Mouse (Mus musculus) spleen, adult 2 months (tissue): ENCODE data around the gene Cdc73. TPM values are rescaled to one million over a fixed set of nuclear protein-coding genes. Genes with fewer than 3 reads are reported as not detected.

Experiments
- DNase-seq, 2 experiments: peaks; one replicate each; pipeline versions ENCODE4 v3.0.0 to v3.0.0-alpha.2; 2012 to 2021; ENCODE audit warnings: low spot score in 2 of 2, low read depth in 1 of 2
- H3K27ac ChIP-seq: fragments of 200-500 bp; 2 replicates; pipeline ENCODE4 v1.5.1; 2012; ENCODE audit warnings: low read length, inconsistent platforms; ENCODE audit not compliant: insufficient read depth
- H3K27me3 ChIP-seq: fragments of 200-500 bp; 2 replicates; pipeline ENCODE4 v1.6.1; 2012; ENCODE audit warnings: mild to moderate bottlenecking, moderate library complexity, low read length, inconsistent platforms; ENCODE audit not compliant: control insufficient read depth, insufficient read depth
- H3K36me3 ChIP-seq: fragments of 200-500 bp; 2 replicates; pipeline ENCODE4 v1.6.1; 2012; ENCODE audit warnings: mild to moderate bottlenecking, low read length, inconsistent platforms; ENCODE audit not compliant: control insufficient read depth, insufficient read depth
- H3K4me1 ChIP-seq: fragments of 200-500 bp; 2 replicates; pipeline ENCODE4 v1.6.1; 2011; ENCODE audit warnings: inconsistent platforms; ENCODE audit not compliant: control insufficient read depth, insufficient read depth, insufficient read length
- H3K4me3 ChIP-seq: fragments of 200-500 bp; 2 replicates; pipeline ENCODE4 v1.5.1; 2011; ENCODE audit warnings: mild to moderate bottlenecking, inconsistent platforms; ENCODE audit not compliant: insufficient read depth, insufficient read length; ENCODE audit errors: extremely low read depth
- CTCF ChIP-seq: fragments of 200-500 bp; IDR thresholded peaks from 2 replicates; pipeline ENCODE4 v1.5.1; 2011; ENCODE audit warnings: mild to moderate bottlenecking, inconsistent platforms; ENCODE audit not compliant: insufficient read depth, insufficient read length, insufficient replicate concordance; ENCODE audit errors: extremely low read depth
- POLR2A ChIP-seq: fragments of 200-500 bp; IDR thresholded peaks from 2 replicates; pipeline ENCODE4 v1.6.1; 2011; ENCODE audit warnings: low read depth, low read length, inconsistent platforms
- WGBS: fragments of 180-500 bp; shearing (Covaris S2); methylation state at CpG from one replicate; pipeline ENCODE4 v1.1.7; 2018; 5-methylcytosine and 5-hydroxymethylcytosine counted together
- polyA plus RNA-seq: library from polyadenylated mRNA; depleted of rRNA; stranded (reverse); fragments of >200 nt; gene quantifications from 2 replicates; pipeline ENCODE4 v1.2.3, GENCODE M21; 2012

Gene Cdc73
- polyA plus RNA-seq, 1 experiment, result 0.95 TPM

- no peaks in the 10 kb centered on the region for H3K27me3 ChIP-seq
- no peaks in the 10 kb centered on the region for H3K4me1 ChIP-seq
- DNase-seq, result peak in 1 of 2 experiments; percentile 9
- TF ChIP-seq CTCF (no peak), POLR2A (no peak)
- 95% methylated on average over 2 of the region's 2 CpGs for WGBS
- H3K36me3 ChIP-seq, result no peaks in the 10 kb centered on the region
- no peak overlapping the region for H3K27ac ChIP-seq
- no peak overlapping the region for H3K4me3 ChIP-seq
Observed at GRCm38 (mm10) chr1:143644221-143644620, 58.5 kb downstream of the Cdc73 start.

- no peaks in the 10 kb centered on the region for H3K27me3 ChIP-seq
- H3K36me3 ChIP-seq, result no peaks in the 10 kb centered on the region
- no peaks in the 10 kb centered on the region for H3K4me1 ChIP-seq
- H3K27ac ChIP-seq, result no peak within 1 kb of the TSS
- no peak within 1 kb of the TSS; the same call in none of the 2 replicates for H3K4me3 ChIP-seq
- DNase-seq, result no peak
- WGBS, result 37% methylated on average over 15 of the region's 15 CpGs
- TF ChIP-seq POLR2A, result no peak
Observed at GRCm38 (mm10) chr1:143640650-143641407, 61.9 kb downstream of the Cdc73 start, which contains the start of gene B3galt2. B3galt2 (plus strand) TSS chr1:143640664.

GRCm38 (mm10) chr1:143632854-143633587 is 69.7 kb downstream of the Cdc73 start:
- H3K27ac ChIP-seq, result no peak overlapping the region
- WGBS, result 87% methylated on average over 2 of the region's 2 CpGs
- no peak for TF ChIP-seq CTCF
- TF ChIP-seq POLR2A, result no peak

GRCm38 (mm10) chr1:143632361-143632760 is 70.3 kb downstream of the Cdc73 start:
- no peak for TF ChIP-seq POLR2A
- TF ChIP-seq CTCF, result no peak
- DNase-seq, result no peak
- Histone ChIP-seq H3K4me3 (no peak overlapping the region), H3K4me1 (no peaks in the 10 kb centered on the region), H3K27me3 (no peaks in the 10 kb centered on the region), H3K27ac (no peak overlapping the region), H3K36me3 (no peaks in the 10 kb centered on the region; the same call in 1 of the 2 replicates)
- 85% methylated on average over 1 of the region's 1 CpGs for WGBS

More at GRCm38 (mm10) chr1:143632854-143633587, 69.7 kb downstream of the Cdc73 start:
- Histone ChIP-seq H3K4me3 (no peak overlapping the region), H3K36me3 (no peaks in the 10 kb centered on the region; the same call in 1 of the 2 replicates), H3K4me1 (no peaks in the 10 kb centered on the region), H3K27me3 (no peaks in the 10 kb centered on the region)
- DNase-seq, result no peak

- H3K36me3 ChIP-seq, result peaks cover 5% of the 10 kb centered on the region; the same call in 1 of the 2 replicates
- no peak overlapping the region for H3K4me3 ChIP-seq
- WGBS, result 90% methylated on average over 7 of the region's 7 CpGs
- DNase-seq, result no peak
- H3K27me3 ChIP-seq, result no peaks in the 10 kb centered on the region
- H3K4me1 ChIP-seq, result no peaks in the 10 kb centered on the region
- H3K27ac ChIP-seq, result no peak overlapping the region
- TF ChIP-seq CTCF (no peak), POLR2A (no peak)
Observed at GRCm38 (mm10) chr1:143631337-143631736, 71.4 kb downstream of the Cdc73 start.

GRCm38 (mm10) chr1:143622634-143623033 is 80.1 kb downstream of the Cdc73 start:
- H3K27me3 ChIP-seq, result no peaks in the 10 kb centered on the region
- WGBS, result 89% methylated on average over 1 of the region's 1 CpGs
- no peak overlapping the region for H3K27ac ChIP-seq
- DNase-seq, result no peak
- peaks cover 10% of the 10 kb centered on the region; the same call in 1 of the 2 replicates for H3K36me3 ChIP-seq
- no peak for TF ChIP-seq CTCF
- no peak for TF ChIP-seq POLR2A
- no peaks in the 10 kb centered on the region for H3K4me1 ChIP-seq
- no peak overlapping the region for H3K4me3 ChIP-seq
